Mouse (Mus musculus): Measurements from ENCODE around the gene Tmem176a. TPM values are rescaled to one million over a fixed set of nuclear protein-coding genes. Genes with fewer than 3 reads are reported as not detected.
A peak's percentile ranks its signal among the peaks of the same experiment; 100 is the strongest.
"Not testable (repeated sequence)": the region's sequence is repeated elsewhere in the genome, so short reads cannot be mapped to it uniquely, and the experiment has no call there.

Gene Tmem176a
- 11.0 and 12.5 TPM in 2 replicates for polyA plus RNA-seq (2012; rRNA removed)

DNA sequence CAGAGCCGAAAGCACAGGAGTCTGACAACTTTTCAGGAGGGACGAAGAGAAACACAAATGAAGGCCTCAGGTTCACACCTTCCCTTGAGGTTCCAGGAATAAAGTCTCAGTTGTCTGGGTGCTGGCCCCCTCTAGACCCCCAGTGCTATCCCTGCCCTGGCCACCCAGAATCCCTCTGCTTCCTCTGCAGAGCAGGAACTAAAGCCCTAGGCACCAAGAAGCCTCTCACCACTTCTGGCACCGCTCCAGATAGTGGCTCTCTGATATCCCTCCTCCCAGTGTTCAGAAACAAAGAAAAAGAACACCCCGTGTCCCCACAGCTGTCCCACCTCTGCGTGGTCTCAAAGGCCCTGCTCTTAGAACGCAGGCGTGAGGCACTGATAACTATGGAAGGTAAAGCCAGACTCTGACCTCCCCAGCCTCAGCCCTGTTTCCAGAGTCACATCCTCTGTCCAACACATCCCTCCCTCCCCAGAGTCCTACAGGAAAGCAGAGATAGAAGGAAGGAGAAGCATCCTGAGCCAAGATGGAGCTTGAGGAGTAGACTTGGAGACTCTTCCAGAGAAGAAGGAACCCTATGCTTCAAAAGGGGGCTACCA is at the start of gene Tmem176a:
Gene Tmem176a, plus strand, starts transcription at position 549 of the 599 bp plus-strand sequence.
- H3K27ac ChIP-seq (ENCODE audit: insufficient read depth, low read length) = no peak within 1 kb of the TSS
- peak within 1 kb of the TSS; percentile 2 for H3K4me3 ChIP-seq (replicated peaks; ENCODE audit: insufficient read depth, low read depth, low read length)
- H3K27me3 ChIP-seq (ENCODE audit: control insufficient read depth, insufficient read depth, low read length) = no peaks in the 10 kb centered on the region
- TF ChIP-seq CTCF (IDR thresholded peaks at IDR 0.05; ENCODE audit: borderline replicate concordance, insufficient read depth, low read depth, low read length) (no peak), POLR2A (IDR thresholded peaks at IDR 0.05; ENCODE audit: borderline replicate concordance, insufficient read depth, low read length) (no peak)
- no peak for DNase-seq
- peaks cover 4% of the 10 kb centered on the region for H3K4me1 ChIP-seq (ENCODE audit: control insufficient read depth, insufficient read depth, low read length)
- WGBS = 30% methylated on average over 7 of the region's 7 CpGs

DNA sequence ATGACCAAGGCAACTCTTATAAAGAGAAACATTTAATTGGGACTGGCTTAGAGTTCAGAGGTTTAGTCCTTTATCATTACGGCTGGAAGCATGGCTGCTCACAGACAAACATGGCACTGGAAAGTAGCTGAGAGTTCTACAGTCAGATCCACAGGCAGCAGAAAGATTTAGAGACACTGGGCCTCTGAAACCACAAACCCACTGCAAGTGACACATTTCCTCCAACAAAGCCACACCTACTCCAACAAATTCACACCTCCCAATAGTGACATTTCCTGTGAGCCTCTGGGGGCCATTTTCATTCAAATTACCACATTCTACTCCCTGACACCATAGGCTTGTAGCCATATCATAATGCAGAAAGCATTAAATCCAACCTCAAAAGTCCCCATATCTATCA is 38.8 kb upstream of the Tmem176a start:
- no peak for DNase-seq
- no peak overlapping the region for H3K27ac ChIP-seq (ENCODE audit: insufficient read depth, low read length)
- no peak overlapping the region for H3K4me3 ChIP-seq (replicated peaks; ENCODE audit: insufficient read depth, low read depth, low read length)
- no peaks in the 10 kb centered on the region for H3K4me1 ChIP-seq (ENCODE audit: control insufficient read depth, insufficient read depth, low read length)
- WGBS = 95% methylated on average over 1 of the region's 1 CpGs
- no peak for TF ChIP-seq POLR2A (IDR thresholded peaks at IDR 0.05; ENCODE audit: borderline replicate concordance, insufficient read depth, low read length)
- no peaks in the 10 kb centered on the region for H3K27me3 ChIP-seq (ENCODE audit: control insufficient read depth, insufficient read depth, low read length)

DNA sequence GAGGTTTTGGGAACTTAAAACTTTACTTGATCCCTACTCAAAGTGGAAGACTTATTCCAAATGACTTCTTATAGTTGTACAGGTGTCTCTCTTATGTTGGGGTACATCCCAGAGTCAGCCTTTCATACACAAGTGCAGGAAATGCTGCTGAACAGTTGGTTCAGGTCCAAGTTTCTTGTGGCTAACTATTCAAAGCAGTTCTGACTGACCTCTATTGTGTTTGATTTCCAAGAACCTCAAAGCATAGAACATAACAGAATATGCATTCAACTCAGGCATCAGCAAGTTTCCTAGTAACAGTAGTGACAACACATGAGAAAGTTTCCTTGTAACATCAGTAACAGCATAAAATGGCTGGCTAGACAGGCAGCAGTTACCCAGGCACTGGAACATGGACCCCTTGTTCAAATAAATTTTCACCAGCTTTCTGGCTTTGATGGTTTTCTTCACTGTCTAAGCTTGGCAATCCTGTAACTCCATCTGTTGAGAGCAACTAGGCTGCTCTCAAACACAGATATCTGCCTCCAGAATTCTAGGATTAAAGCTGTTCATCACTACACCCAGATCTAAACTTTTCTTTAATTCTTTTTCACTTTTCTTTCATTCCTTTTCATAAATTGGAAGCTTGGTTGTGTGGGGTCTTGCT is 37.2 kb upstream of the Tmem176a start:
- H3K27ac ChIP-seq (ENCODE audit: insufficient read depth, low read length) = no peak overlapping the region
- TF ChIP-seq POLR2A (IDR thresholded peaks at IDR 0.05; ENCODE audit: borderline replicate concordance, insufficient read depth, low read length) (no peak), CTCF (IDR thresholded peaks at IDR 0.05; ENCODE audit: borderline replicate concordance, insufficient read depth, low read depth, low read length) (no peak)
- DNase-seq = no peak

DNA sequence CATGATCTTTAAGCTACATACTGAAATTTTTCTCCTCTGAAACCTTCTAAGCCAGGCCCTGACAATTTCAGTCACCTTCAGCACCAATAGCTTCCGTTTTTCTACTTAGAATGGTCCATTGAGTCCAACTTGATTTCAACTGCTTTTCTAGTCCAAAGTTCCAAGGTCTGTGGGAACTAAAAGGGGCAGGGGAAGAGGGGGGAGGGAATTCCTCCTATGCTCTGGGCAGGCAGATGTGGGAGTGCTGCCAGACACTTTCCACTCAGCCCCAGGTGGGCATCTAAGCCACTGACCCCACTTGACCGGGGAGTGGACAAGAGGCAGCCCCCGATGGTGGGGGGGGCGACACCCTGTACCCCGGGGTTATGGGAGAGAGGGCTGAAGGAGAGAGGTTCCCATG is 36.4 kb upstream of the Tmem176a start:
- no peak overlapping the region for H3K4me3 ChIP-seq (replicated peaks; ENCODE audit: insufficient read depth, low read depth, low read length)
- H3K27me3 ChIP-seq (ENCODE audit: control insufficient read depth, insufficient read depth, low read length) = no peaks in the 10 kb centered on the region
- DNase-seq = no peak
- TF ChIP-seq CTCF (IDR thresholded peaks at IDR 0.05; ENCODE audit: borderline replicate concordance, insufficient read depth, low read depth, low read length) = no peak
- no peak for TF ChIP-seq POLR2A (IDR thresholded peaks at IDR 0.05; ENCODE audit: borderline replicate concordance, insufficient read depth, low read length)
- WGBS = 73% methylated on average over 5 of the region's 5 CpGs
- H3K4me1 ChIP-seq (ENCODE audit: control insufficient read depth, insufficient read depth, low read length) = no peaks in the 10 kb centered on the region
- H3K27ac ChIP-seq (ENCODE audit: insufficient read depth, low read length) = no peak overlapping the region

More for the DNA sequence above, 37.2 kb upstream of the Tmem176a start:
- Histone ChIP-seq H3K4me1 (ENCODE audit: control insufficient read depth, insufficient read depth, low read length) (no peaks in the 10 kb centered on the region), H3K4me3 (replicated peaks; ENCODE audit: insufficient read depth, low read depth, low read length) (no peak overlapping the region), H3K27me3 (ENCODE audit: control insufficient read depth, insufficient read depth, low read length) (no peaks in the 10 kb centered on the region)

DNA sequence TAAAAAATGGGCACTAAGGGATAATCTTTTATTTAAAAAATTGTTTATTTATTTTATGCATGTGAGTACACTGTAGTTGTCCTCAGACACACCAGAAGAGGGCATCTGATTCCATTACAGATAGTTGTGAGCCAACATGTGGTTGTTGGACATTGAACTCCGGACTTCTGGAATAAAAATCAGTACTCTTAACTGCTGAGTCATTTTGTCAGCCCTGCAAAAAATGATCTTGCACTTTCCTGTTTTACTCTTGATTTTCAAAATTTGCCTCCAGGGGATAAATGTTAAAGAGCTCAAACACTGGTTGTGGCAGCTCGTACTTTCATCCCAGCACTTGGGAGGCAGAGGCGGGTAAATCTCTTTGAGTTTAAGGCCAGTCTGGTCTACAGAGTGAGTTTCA is 34.0 kb upstream of the Tmem176a start:
- H3K4me1 ChIP-seq (ENCODE audit: control insufficient read depth, insufficient read depth, low read length) = no peaks in the 10 kb centered on the region
- no peak for DNase-seq
- no peaks in the 10 kb centered on the region for H3K27me3 ChIP-seq (ENCODE audit: control insufficient read depth, insufficient read depth, low read length)
- H3K4me3 ChIP-seq (replicated peaks; ENCODE audit: insufficient read depth, low read depth, low read length) = no peak overlapping the region
- no peak overlapping the region for H3K27ac ChIP-seq (ENCODE audit: insufficient read depth, low read length)
- 89% methylated on average over 3 of the region's 3 CpGs for WGBS
- no peak for TF ChIP-seq CTCF (IDR thresholded peaks at IDR 0.05; ENCODE audit: borderline replicate concordance, insufficient read depth, low read depth, low read length)
- TF ChIP-seq POLR2A (IDR thresholded peaks at IDR 0.05; ENCODE audit: borderline replicate concordance, insufficient read depth, low read length) = no peak

DNA sequence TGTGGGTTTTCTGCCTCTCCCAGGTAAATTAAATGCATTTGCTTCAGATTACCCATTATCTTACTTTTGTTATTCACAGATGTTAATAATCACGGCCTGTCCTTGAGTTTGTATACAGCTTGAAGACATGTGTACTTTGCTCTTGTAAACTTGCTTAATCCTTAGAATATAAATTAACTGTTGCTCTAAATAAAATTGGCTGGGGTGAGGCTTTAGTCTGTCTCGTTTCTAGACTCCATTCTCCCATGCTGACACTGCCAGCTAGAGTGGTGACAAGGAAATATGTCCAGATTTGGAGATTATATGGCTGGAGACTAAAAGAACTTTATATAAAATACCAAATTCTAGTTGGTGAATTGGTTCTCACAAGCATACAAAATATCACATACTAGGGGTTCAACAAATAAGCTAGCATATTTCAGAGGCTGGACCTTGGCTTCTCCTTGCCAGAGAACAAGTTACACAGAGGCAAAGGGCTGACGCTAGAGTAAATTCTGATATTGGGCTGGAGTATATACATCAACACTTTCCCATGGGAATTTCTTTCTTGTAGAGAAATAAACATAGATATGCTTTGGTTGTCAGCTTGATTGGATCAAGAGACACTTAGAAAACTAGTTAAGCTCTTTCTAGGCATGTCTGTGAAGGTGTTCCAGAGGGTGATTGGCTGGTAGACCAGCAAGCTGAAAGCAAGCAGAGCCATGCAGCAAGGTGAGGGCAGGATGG is 31.1 kb upstream of the Tmem176a start:
- Histone ChIP-seq H3K4me1 (ENCODE audit: control insufficient read depth, insufficient read depth, low read length) (no peaks in the 10 kb centered on the region), H3K27ac (ENCODE audit: insufficient read depth, low read length) (no peak overlapping the region), H3K4me3 (replicated peaks; ENCODE audit: insufficient read depth, low read depth, low read length) (no peak overlapping the region), H3K27me3 (ENCODE audit: control insufficient read depth, insufficient read depth, low read length) (no peaks in the 10 kb centered on the region)
- no peak for DNase-seq
- 74% methylated on average over 3 of the region's 3 CpGs for WGBS
- TF ChIP-seq POLR2A (IDR thresholded peaks at IDR 0.05; ENCODE audit: borderline replicate concordance, insufficient read depth, low read length) (no peak), CTCF (IDR thresholded peaks at IDR 0.05; ENCODE audit: borderline replicate concordance, insufficient read depth, low read depth, low read length) (no peak)

DNA sequence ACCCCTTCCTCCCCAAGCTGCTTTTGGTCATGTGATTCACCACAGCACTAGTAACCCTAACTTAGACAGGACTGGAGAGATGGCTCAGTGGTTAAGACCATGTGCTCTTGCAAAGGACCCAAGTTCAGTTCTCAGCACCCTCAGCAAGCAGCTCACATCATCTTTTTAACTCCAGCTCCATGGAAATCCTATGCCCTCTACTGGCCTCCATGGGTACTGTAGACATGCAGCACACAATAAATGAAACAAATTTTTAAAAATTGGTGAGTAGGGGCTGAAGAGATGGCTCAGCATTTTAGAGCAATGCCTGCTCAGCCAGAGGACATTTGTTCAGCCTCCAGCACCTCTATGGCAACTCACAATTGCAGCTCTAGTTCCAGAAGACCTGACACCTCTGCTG is 25.7 kb upstream of the Tmem176a start:
- Histone ChIP-seq H3K27ac (ENCODE audit: insufficient read depth, low read length) (no peak overlapping the region), H3K4me3 (replicated peaks; ENCODE audit: insufficient read depth, low read depth, low read length) (no peak overlapping the region), H3K4me1 (ENCODE audit: control insufficient read depth, insufficient read depth, low read length) (no peaks in the 10 kb centered on the region), H3K27me3 (ENCODE audit: control insufficient read depth, insufficient read depth, low read length) (no peaks in the 10 kb centered on the region)
- TF ChIP-seq POLR2A (IDR thresholded peaks at IDR 0.05; ENCODE audit: borderline replicate concordance, insufficient read depth, low read length) (no peak), CTCF (IDR thresholded peaks at IDR 0.05; ENCODE audit: borderline replicate concordance, insufficient read depth, low read depth, low read length) (no peak)
- DNase-seq = no peak

DNA sequence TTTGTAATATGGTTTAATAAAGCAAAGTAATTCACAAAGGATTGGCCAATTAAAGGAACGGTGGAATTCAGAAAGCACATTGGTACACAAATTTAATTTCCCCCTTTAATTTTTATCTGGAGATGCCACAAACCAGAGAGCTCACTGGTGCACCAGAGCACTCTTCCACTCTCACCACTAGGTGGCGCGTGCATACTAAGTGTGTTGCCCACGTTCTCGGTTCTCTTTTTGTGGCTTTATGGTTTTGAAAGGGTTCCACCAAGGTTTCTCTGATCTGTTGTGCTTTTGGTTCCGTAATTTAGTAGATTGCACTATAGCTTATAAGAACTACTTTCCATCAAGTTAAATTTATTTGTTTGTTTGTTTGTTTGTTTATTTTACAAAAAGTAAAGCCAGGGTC is 22.9 kb upstream of the Tmem176a start:
- no peaks in the 10 kb centered on the region for H3K27me3 ChIP-seq (ENCODE audit: control insufficient read depth, insufficient read depth, low read length)
- TF ChIP-seq CTCF (IDR thresholded peaks at IDR 0.05; ENCODE audit: borderline replicate concordance, insufficient read depth, low read depth, low read length) (peak; percentile 83), POLR2A (IDR thresholded peaks at IDR 0.05; ENCODE audit: borderline replicate concordance, insufficient read depth, low read length) (no peak)
- H3K4me1 ChIP-seq (ENCODE audit: control insufficient read depth, insufficient read depth, low read length) = no peaks in the 10 kb centered on the region
- DNase-seq = peak; percentile 42 to 51
- no peak overlapping the region for H3K4me3 ChIP-seq (replicated peaks; ENCODE audit: insufficient read depth, low read depth, low read length)
- 2% methylated on average over 6 of the region's 6 CpGs for WGBS
- H3K27ac ChIP-seq (ENCODE audit: insufficient read depth, low read length) = no peak overlapping the region

DNA sequence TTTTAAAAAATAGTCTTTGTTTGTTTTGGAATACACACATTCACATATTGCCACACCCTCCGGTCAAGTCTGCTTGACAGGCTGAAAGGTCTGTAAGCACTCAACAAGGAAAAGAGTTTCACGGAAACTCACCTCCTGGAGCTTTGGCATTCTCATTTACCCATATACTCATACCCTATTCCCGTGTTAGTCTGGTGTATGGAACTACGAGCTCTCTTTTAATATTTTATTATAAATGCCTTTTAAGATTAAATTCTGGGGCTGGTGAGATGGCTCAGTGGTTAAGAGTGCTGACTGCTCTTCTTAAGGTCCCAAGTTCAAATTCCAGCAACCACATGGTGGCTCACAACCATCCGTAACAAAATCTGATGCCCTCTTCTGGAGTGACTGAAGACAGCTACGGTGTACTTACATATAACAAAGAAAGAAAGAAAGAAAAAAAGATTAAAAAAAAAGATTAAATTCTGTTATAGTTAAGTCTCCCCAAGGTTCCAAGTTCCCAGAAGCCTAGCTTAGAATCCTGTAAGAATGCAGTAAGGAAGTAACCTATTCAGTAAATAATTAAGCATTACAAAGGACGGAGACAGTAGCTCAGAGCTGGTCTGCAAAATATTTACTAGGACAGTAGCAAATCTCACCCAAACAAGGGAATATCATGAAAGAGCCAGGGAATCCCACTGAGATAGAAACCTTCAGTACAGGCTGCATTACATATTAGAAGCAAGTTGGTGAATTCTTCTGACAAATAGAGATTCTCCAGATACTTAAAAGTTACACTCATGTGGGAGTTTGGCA is 18.5 kb upstream of the Tmem176a start:
- not testable (repeated sequence) for H3K27me3 ChIP-seq (ENCODE audit: control insufficient read depth, insufficient read depth, low read length); H3K4me1 ChIP-seq (ENCODE audit: control insufficient read depth, insufficient read depth, low read length); H3K27ac ChIP-seq (ENCODE audit: insufficient read depth, low read length); H3K4me3 ChIP-seq (replicated peaks; ENCODE audit: insufficient read depth, low read depth, low read length); DNase-seq
- 88% methylated on average over 7 of the region's 7 CpGs for WGBS

Data from cerebellum, adult 2 months (tissue).